Mouse (Mus musculus) olfactory bulb, adult 2 months (tissue): ENCODE measurements around the gene Dhx57.

Experiments used
- CTCF ChIP-seq: fragments of 200-500 bp; IDR thresholded peaks from 2 replicates; pipeline ENCODE4 v1.5.1; 2012; ENCODE audit warnings: low read depth, mild to moderate bottlenecking, low read length, moderate library complexity; ENCODE audit not compliant: insufficient read depth
- POLR2A ChIP-seq: fragments of 200-500 bp; IDR thresholded peaks from 2 replicates; pipeline ENCODE4 v1.6.1; 2012; ENCODE audit warnings: mild to moderate bottlenecking, low read depth, low read length, moderate library complexity; ENCODE audit not compliant: insufficient read depth

- no peak for TF ChIP-seq CTCF
- no peak for TF ChIP-seq POLR2A
Observed at GRCm38 (mm10) chr17:80322228-80322627, 32.0 kb upstream of the Dhx57 start.
